Mouse (Mus musculus): ENCODE measurements around the gene Pilrb1.
"Not testable (repeated sequence)": the region's sequence is repeated elsewhere in the genome, so short reads cannot be mapped to it uniquely, and the experiment has no call there.

DNA sequence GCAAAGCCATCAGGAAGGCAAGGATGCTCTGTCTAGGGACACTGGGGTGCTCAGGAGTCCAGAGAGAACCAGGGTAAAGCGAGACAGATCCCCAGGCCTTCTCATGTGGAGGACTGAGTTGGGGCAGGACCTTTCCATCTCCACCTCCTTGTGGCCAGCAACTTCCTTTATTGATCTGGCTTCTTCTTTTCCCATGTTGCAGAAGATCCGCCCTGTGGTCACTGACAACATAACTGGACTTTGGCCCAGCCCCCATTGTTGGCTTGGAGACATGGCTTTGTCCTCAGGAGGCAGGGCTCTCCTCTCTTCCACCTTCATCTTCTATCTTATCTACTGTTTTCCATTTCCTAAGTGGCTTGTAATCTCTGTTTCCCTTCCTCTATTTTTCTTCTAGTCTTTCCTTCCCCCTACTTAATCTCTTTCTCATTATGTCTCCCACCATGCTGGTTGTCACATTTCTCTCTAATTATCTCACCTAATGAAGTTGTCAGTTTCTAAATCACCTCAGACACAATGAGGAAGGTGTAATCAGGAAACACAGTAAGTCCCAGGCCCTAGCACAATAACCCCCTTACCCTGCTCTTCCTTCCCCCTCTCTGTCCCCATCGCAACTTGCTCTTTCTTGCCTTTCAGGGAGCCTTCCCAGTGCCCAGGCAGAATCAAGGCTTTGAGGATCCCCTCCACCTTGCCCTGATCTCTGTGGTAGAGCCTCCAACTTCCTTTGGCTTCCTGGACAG is 13.9 kb upstream of the Pilrb1 start, which contains the start of gene Pilrb2:
- not testable (repeated sequence) for TF ChIP-seq POLR2A (IDR thresholded peaks at IDR 0.05; ENCODE audit: borderline replicate concordance, control insufficient read depth, low read depth, low read length); CTCF (IDR thresholded peaks at IDR 0.05; ENCODE audit: control insufficient read depth, insufficient read depth, low read length)
